Mouse (Mus musculus): Measurements from ENCODE around the gene Tfap2c. TPM values are rescaled to one million over a fixed set of nuclear protein-coding genes. Genes with fewer than 3 reads are reported as not detected.

The Tfap2c gene
- polyA plus RNA-seq, 1 experiment from 2014 or later: 0.30 TPM

GRCm38 (mm10) chr2:172585329-172585728 is 35.9 kb downstream of the Tfap2c start:
- Histone ChIP-seq H3K4me2 (no peak overlapping the region), H3K4me3 (ENCODE audit: low read depth, low read length) (no peak overlapping the region), H3K9me3 (replicated peaks; ENCODE audit: control insufficient read depth, low read length) (no peaks in the 10 kb centered on the region), H3K36me3 (ENCODE audit: control insufficient read depth, insufficient read depth, low read length) (no peaks in the 10 kb centered on the region), H3K27ac (ENCODE audit: low read depth, low read length) (no peak overlapping the region), H3K4me1 (ENCODE audit: control insufficient read depth, insufficient read depth, low read length) (no peaks in the 10 kb centered on the region; the same call in 1 of the 2 replicates), H3K27me3 (ENCODE audit: control insufficient read depth, insufficient read depth, low read length) (peaks cover 2% of the 10 kb centered on the region), H3K9ac (ENCODE audit: low read depth, low read length) (no peak overlapping the region)
- no peak for ATAC-seq (replicated peaks; ENCODE audit: insufficient number of reproducible peaks, low FRiP score, low TSS enrichment)
- WGBS (ENCODE audit: insufficient replicate concordance): 42% methylated on average over 6 of the region's 6 CpGs

- Histone ChIP-seq H3K4me3 (ENCODE audit: low read depth, low read length) (no peak overlapping the region), H3K9ac (ENCODE audit: low read depth, low read length) (no peak overlapping the region), H3K4me1 (ENCODE audit: control insufficient read depth, insufficient read depth, low read length) (peaks cover 6% of the 10 kb centered on the region), H3K9me3 (replicated peaks; ENCODE audit: control insufficient read depth, low read length) (no peaks in the 10 kb centered on the region), H3K36me3 (ENCODE audit: control insufficient read depth, insufficient read depth, low read length) (no peaks in the 10 kb centered on the region), H3K4me2 (no peak overlapping the region), H3K27ac (ENCODE audit: low read depth, low read length) (no peak overlapping the region), H3K27me3 (ENCODE audit: control insufficient read depth, insufficient read depth, low read length) (peaks cover 2% of the 10 kb centered on the region; the same call in 1 of the 2 replicates)
- 86% methylated on average over 1 of the region's 1 CpGs for WGBS (ENCODE audit: insufficient replicate concordance)
- no peak for ATAC-seq (replicated peaks; ENCODE audit: insufficient number of reproducible peaks, low FRiP score, low TSS enrichment)
Observed at GRCm38 (mm10) chr2:172589048-172589447, 39.7 kb downstream of the Tfap2c start.

- H3K9me3 ChIP-seq (replicated peaks; ENCODE audit: control insufficient read depth, low read length): no peaks in the 10 kb centered on the region
- no peak for ATAC-seq (replicated peaks; ENCODE audit: insufficient number of reproducible peaks, low FRiP score, low TSS enrichment)
- peaks cover 4% of the 10 kb centered on the region; the same call in 1 of the 2 replicates for H3K27me3 ChIP-seq (ENCODE audit: control insufficient read depth, insufficient read depth, low read length)
Observed at GRCm38 (mm10) chr2:172590839-172591238, 41.4 kb downstream of the Tfap2c start.

GRCm38 (mm10) chr2:172594326-172594725 is 44.9 kb downstream of the Tfap2c start:
- 76% methylated on average over 7 of the region's 7 CpGs for WGBS (ENCODE audit: insufficient replicate concordance)
- Histone ChIP-seq H3K4me3 (ENCODE audit: low read depth, low read length) (no peak overlapping the region), H3K9me3 (replicated peaks; ENCODE audit: control insufficient read depth, low read length) (no peaks in the 10 kb centered on the region), H3K27ac (ENCODE audit: low read depth, low read length) (no peak overlapping the region), H3K36me3 (ENCODE audit: control insufficient read depth, insufficient read depth, low read length) (no peaks in the 10 kb centered on the region), H3K4me1 (ENCODE audit: control insufficient read depth, insufficient read depth, low read length) (peaks cover 6% of the 10 kb centered on the region), H3K4me2 (no peak overlapping the region), H3K27me3 (ENCODE audit: control insufficient read depth, insufficient read depth, low read length) (peaks cover 7% of the 10 kb centered on the region; the same call in 1 of the 2 replicates), H3K9ac (ENCODE audit: low read depth, low read length) (no peak overlapping the region)
- no peak for ATAC-seq (replicated peaks; ENCODE audit: insufficient number of reproducible peaks, low FRiP score, low TSS enrichment)

More at GRCm38 (mm10) chr2:172590839-172591238, 41.4 kb downstream of the Tfap2c start:
- Histone ChIP-seq H3K9ac (ENCODE audit: low read depth, low read length) (no peak overlapping the region), H3K4me3 (ENCODE audit: low read depth, low read length) (no peak overlapping the region), H3K27ac (ENCODE audit: low read depth, low read length) (no peak overlapping the region), H3K36me3 (ENCODE audit: control insufficient read depth, insufficient read depth, low read length) (no peaks in the 10 kb centered on the region), H3K4me2 (no peak overlapping the region), H3K4me1 (ENCODE audit: control insufficient read depth, insufficient read depth, low read length) (peaks cover 6% of the 10 kb centered on the region)
- 40% methylated on average over 5 of the region's 5 CpGs for WGBS (ENCODE audit: insufficient replicate concordance)

- no peak for ATAC-seq (replicated peaks; ENCODE audit: insufficient number of reproducible peaks, low FRiP score, low TSS enrichment)
- H3K27me3 ChIP-seq (ENCODE audit: control insufficient read depth, insufficient read depth, low read length): peaks cover 7% of the 10 kb centered on the region; the same call in 1 of the 2 replicates
- WGBS (ENCODE audit: insufficient replicate concordance): 79% methylated on average over 7 of the region's 7 CpGs
Observed at GRCm38 (mm10) chr2:172597056-172597455, 47.7 kb downstream of the Tfap2c start.

GRCm38 (mm10) chr2:172597881-172598280 is 48.5 kb downstream of the Tfap2c start:
- no peak for ATAC-seq (replicated peaks; ENCODE audit: insufficient number of reproducible peaks, low FRiP score, low TSS enrichment)
- Histone ChIP-seq H3K27ac (ENCODE audit: low read depth, low read length) (no peak overlapping the region), H3K4me1 (ENCODE audit: control insufficient read depth, insufficient read depth, low read length) (no peaks in the 10 kb centered on the region; the same call in 1 of the 2 replicates), H3K36me3 (ENCODE audit: control insufficient read depth, insufficient read depth, low read length) (no peaks in the 10 kb centered on the region), H3K27me3 (ENCODE audit: control insufficient read depth, insufficient read depth, low read length) (peaks cover 7% of the 10 kb centered on the region; the same call in 1 of the 2 replicates), H3K9ac (ENCODE audit: low read depth, low read length) (no peak overlapping the region), H3K4me3 (ENCODE audit: low read depth, low read length) (no peak overlapping the region), H3K4me2 (no peak overlapping the region), H3K9me3 (replicated peaks; ENCODE audit: control insufficient read depth, low read length) (no peaks in the 10 kb centered on the region)
- WGBS (ENCODE audit: insufficient replicate concordance): 82% methylated on average over 9 of the region's 9 CpGs

More at GRCm38 (mm10) chr2:172597056-172597455, 47.7 kb downstream of the Tfap2c start:
- Histone ChIP-seq H3K27ac (ENCODE audit: low read depth, low read length) (no peak overlapping the region), H3K9me3 (replicated peaks; ENCODE audit: control insufficient read depth, low read length) (no peaks in the 10 kb centered on the region), H3K9ac (ENCODE audit: low read depth, low read length) (no peak overlapping the region), H3K4me3 (ENCODE audit: low read depth, low read length) (no peak overlapping the region), H3K4me1 (ENCODE audit: control insufficient read depth, insufficient read depth, low read length) (no peaks in the 10 kb centered on the region; the same call in 1 of the 2 replicates), H3K4me2 (no peak overlapping the region), H3K36me3 (ENCODE audit: control insufficient read depth, insufficient read depth, low read length) (no peaks in the 10 kb centered on the region)

- Histone ChIP-seq H3K27ac (ENCODE audit: low read depth, low read length) (no peak overlapping the region), H3K4me3 (ENCODE audit: low read depth, low read length) (no peak overlapping the region), H3K36me3 (ENCODE audit: control insufficient read depth, insufficient read depth, low read length) (no peaks in the 10 kb centered on the region), H3K4me1 (ENCODE audit: control insufficient read depth, insufficient read depth, low read length) (no peaks in the 10 kb centered on the region; the same call in 1 of the 2 replicates), H3K4me2 (no peak overlapping the region), H3K27me3 (ENCODE audit: control insufficient read depth, insufficient read depth, low read length) (no peaks in the 10 kb centered on the region), H3K9ac (ENCODE audit: low read depth, low read length) (no peak overlapping the region), H3K9me3 (replicated peaks; ENCODE audit: control insufficient read depth, low read length) (no peaks in the 10 kb centered on the region)
- no peak for ATAC-seq (replicated peaks; ENCODE audit: insufficient number of reproducible peaks, low FRiP score, low TSS enrichment)
- WGBS (ENCODE audit: insufficient replicate concordance): 85% methylated on average over 3 of the region's 3 CpGs
Observed at GRCm38 (mm10) chr2:172604625-172605024, 55.2 kb downstream of the Tfap2c start.

GRCm38 (mm10) chr2:172605642-172606041 is 56.2 kb downstream of the Tfap2c start:
- Histone ChIP-seq H3K27ac (ENCODE audit: low read depth, low read length) (no peak overlapping the region), H3K36me3 (ENCODE audit: control insufficient read depth, insufficient read depth, low read length) (no peaks in the 10 kb centered on the region), H3K9ac (ENCODE audit: low read depth, low read length) (no peak overlapping the region), H3K4me3 (ENCODE audit: low read depth, low read length) (no peak overlapping the region), H3K9me3 (replicated peaks; ENCODE audit: control insufficient read depth, low read length) (no peaks in the 10 kb centered on the region), H3K4me1 (ENCODE audit: control insufficient read depth, insufficient read depth, low read length) (no peaks in the 10 kb centered on the region; the same call in 1 of the 2 replicates), H3K27me3 (ENCODE audit: control insufficient read depth, insufficient read depth, low read length) (no peaks in the 10 kb centered on the region), H3K4me2 (no peak overlapping the region)
- no peak for ATAC-seq (replicated peaks; ENCODE audit: insufficient number of reproducible peaks, low FRiP score, low TSS enrichment)
- WGBS (ENCODE audit: insufficient replicate concordance): 21% methylated on average over 7 of the region's 7 CpGs

GRCm38 (mm10) chr2:172607710-172608109 is 58.3 kb downstream of the Tfap2c start:
- 65% methylated on average over 11 of the region's 11 CpGs for WGBS (ENCODE audit: insufficient replicate concordance)
- no peak overlapping the region for H3K4me2 ChIP-seq
- no peak overlapping the region for H3K4me3 ChIP-seq (ENCODE audit: low read depth, low read length)
- H3K27me3 ChIP-seq (ENCODE audit: control insufficient read depth, insufficient read depth, low read length): peaks cover 4% of the 10 kb centered on the region; the same call in 1 of the 2 replicates
- peak; percentile 57; the same call in 1 of the 2 replicates for ATAC-seq (replicated peaks; ENCODE audit: insufficient number of reproducible peaks, low FRiP score, low TSS enrichment)
- H3K9ac ChIP-seq (ENCODE audit: low read depth, low read length): no peak overlapping the region
- no peaks in the 10 kb centered on the region; the same call in 1 of the 2 replicates for H3K4me1 ChIP-seq (ENCODE audit: control insufficient read depth, insufficient read depth, low read length)
- no peaks in the 10 kb centered on the region for H3K36me3 ChIP-seq (ENCODE audit: control insufficient read depth, insufficient read depth, low read length)
- H3K27ac ChIP-seq (ENCODE audit: low read depth, low read length): no peak overlapping the region
- H3K9me3 ChIP-seq (replicated peaks; ENCODE audit: control insufficient read depth, low read length): no peaks in the 10 kb centered on the region

Measured in heart, embryonic 11.5 days (tissue).